Mouse (Mus musculus) forebrain, embryonic 14.5 days (tissue): Measurements from ENCODE around the gene Ccdc85a. TPM values are rescaled to one million over a fixed set of nuclear protein-coding genes. Genes with fewer than 3 reads are reported as not detected.
A peak's percentile ranks its signal among the peaks of the same experiment; 100 is the strongest.
"Not testable (repeated sequence)": the region's sequence is repeated elsewhere in the genome, so short reads cannot be mapped to it uniquely, and the experiment has no call there.

ENCODE experiments used
- ATAC-seq: fragments of 200-750 bp; cut with Nextera tagmentation; 2 replicates; pipeline ENCODE4 v1.8.0; 2017; ENCODE audit warnings: mild to moderate bottlenecking, moderate library complexity
- DNase-seq: peaks from one replicate; pipeline ENCODE4 v3.0.0-alpha.2; 2015; ENCODE audit warnings: low spot score
- H3K27ac ChIP-seq: fragments of 300-500 bp; sonication (generic); 2 replicates; pipeline ENCODE4 v1.5.1; 2014; ENCODE audit warnings: low read depth, mild to moderate bottlenecking, control low read depth, low read length, moderate library complexity
- H3K27me3 ChIP-seq: fragments of 300-500 bp; sonication (generic); replicated peaks from 2 replicates; pipeline ENCODE4 v1.6.1; 2014; ENCODE audit warnings: low read length, control low read depth, mixed read lengths; ENCODE audit not compliant: control insufficient read depth, insufficient read depth
- H3K36me3 ChIP-seq: fragments of 300-500 bp; sonication (generic); 2 replicates; pipeline ENCODE4 v1.6.1; 2014; ENCODE audit warnings: low read length, control low read depth; ENCODE audit not compliant: control insufficient read depth, insufficient read depth
- H3K4me1 ChIP-seq: fragments of 300-500 bp; sonication (generic); 2 replicates; pipeline ENCODE4 v1.6.1; 2014; ENCODE audit warnings: antibody characterized with exemption, low read length, control low read depth; ENCODE audit not compliant: control insufficient read depth, insufficient read depth
- H3K4me2 ChIP-seq: fragments of 300-500 bp; sonication (generic); 2 replicates; pipeline ENCODE4 v1.6.1; 2014; ENCODE audit warnings: mild to moderate bottlenecking, control low read depth, low read length
- H3K4me3 ChIP-seq: fragments of 300-500 bp; sonication (generic); 2 replicates; pipeline ENCODE4 v1.5.1; 2014; ENCODE audit warnings: low read depth, low read length, control low read depth
- H3K9ac ChIP-seq: fragments of 300-500 bp; sonication (generic); 2 replicates; pipeline ENCODE4 v1.6.1; 2014; ENCODE audit warnings: mild to moderate bottlenecking, low read length, control low read depth, moderate library complexity
- H3K9me3 ChIP-seq: fragments of 300-500 bp; sonication (generic); replicated peaks from 2 replicates; pipeline ENCODE4 v1.6.1; 2016; ENCODE audit warnings: low read length, control low read depth, mixed read lengths; ENCODE audit not compliant: control insufficient read depth
- WGBS: fragments of 180-500 bp; shearing (Covaris S2); extraction: QIAGEN DNeasy Blood & Tissue Kit; methylation state at CpG from one replicate; pipeline ENCODE4 v1.1.7; 2014; 5-methylcytosine and 5-hydroxymethylcytosine counted together
- polyA plus RNA-seq: library from polyadenylated mRNA; unstranded; fragments of >200 nt; fragmentation: Nextera tagmentation; extraction: Ambion mirVana; gene quantifications from 2 replicates; pipeline ENCODE4 v1.2.1, GENCODE M21; 2014

Ccdc85a gene
- polyA plus RNA-seq, 1 experiment from 2014 or later, result 7.7 TPM

GRCm38 (mm10) chr11:28375891-28376290, 208.2 kb downstream of the Ccdc85a start:
- ATAC-seq, result no peak
- no peaks in the 10 kb centered on the region for H3K9me3 ChIP-seq

GRCm38 (mm10) chr11:28374636-28375035, 209.5 kb downstream of the Ccdc85a start:
- no peaks in the 10 kb centered on the region for H3K36me3 ChIP-seq

More at GRCm38 (mm10) chr11:28375891-28376290, 208.2 kb downstream of the Ccdc85a start:
- Histone ChIP-seq H3K4me2 (no peak overlapping the region), H3K27me3 (no peaks in the 10 kb centered on the region), H3K27ac (no peak overlapping the region), H3K9ac (no peak overlapping the region), H3K36me3 (no peaks in the 10 kb centered on the region), H3K4me3 (no peak overlapping the region), H3K4me1 (no peaks in the 10 kb centered on the region)
- no peak for DNase-seq

GRCm38 (mm10) chr11:28371381-28371780, 212.7 kb downstream of the Ccdc85a start:
- not testable (repeated sequence) for ATAC-seq, H3K4me1 ChIP-seq, DNase-seq, H3K4me2 ChIP-seq, H3K9me3 ChIP-seq, H3K27ac ChIP-seq, H3K27me3 ChIP-seq, H3K9ac ChIP-seq, H3K36me3 ChIP-seq, H3K4me3 ChIP-seq
- 69% methylated on average over 5 of the region's 5 CpGs for WGBS

More at GRCm38 (mm10) chr11:28374636-28375035, 209.5 kb downstream of the Ccdc85a start:
- no peak for DNase-seq
- no peak for ATAC-seq
- Histone ChIP-seq H3K27me3 (no peaks in the 10 kb centered on the region), H3K9me3 (no peaks in the 10 kb centered on the region), H3K9ac (no peak overlapping the region), H3K4me2 (no peak overlapping the region), H3K4me1 (no peaks in the 10 kb centered on the region), H3K4me3 (no peak overlapping the region), H3K27ac (no peak overlapping the region)

GRCm38 (mm10) chr11:28365929-28366244, 218.2 kb downstream of the Ccdc85a start:
- 48% methylated on average over 2 of the region's 2 CpGs for WGBS
- H3K27ac ChIP-seq, result 0 out of 2 replicates have a peak overlapping the region, but pooled peaks have one; percentile 30

GRCm38 (mm10) chr11:28365209-28365928, 218.8 kb downstream of the Ccdc85a start:
- ATAC-seq (peak; percentile 96), DNase-seq (peak; percentile 90)
- Histone ChIP-seq H3K9me3 (no peaks in the 10 kb centered on the region), H3K9ac (peak overlapping the region; percentile 68), H3K27ac (0 out of 2 replicates have a peak overlapping the region, but pooled peaks have one; percentile 30), H3K4me1 (no peaks in the 10 kb centered on the region), H3K27me3 (no peaks in the 10 kb centered on the region), H3K36me3 (no peaks in the 10 kb centered on the region), H3K4me2 (peak overlapping the region; percentile 55), H3K4me3 (peak overlapping the region; percentile 27)
- WGBS, result 4% methylated on average over 26 of the region's 26 CpGs

More at GRCm38 (mm10) chr11:28365929-28366244, 218.2 kb downstream of the Ccdc85a start:
- ATAC-seq, result peak; percentile 58
- no peaks in the 10 kb centered on the region for H3K9me3 ChIP-seq
- no peak for DNase-seq
- H3K36me3 ChIP-seq, result no peaks in the 10 kb centered on the region
- H3K27me3 ChIP-seq, result no peaks in the 10 kb centered on the region
- peak overlapping the region; percentile 55 for H3K4me2 ChIP-seq
- peak overlapping the region; percentile 68; the same call in 1 of the 2 replicates for H3K9ac ChIP-seq
- H3K4me1 ChIP-seq, result no peaks in the 10 kb centered on the region
- peak overlapping the region; percentile 27 for H3K4me3 ChIP-seq

- Histone ChIP-seq H3K27me3 (no peaks in the 10 kb centered on the region), H3K4me2 (no peak overlapping the region), H3K9ac (no peak overlapping the region), H3K27ac (no peak overlapping the region), H3K4me3 (no peak overlapping the region), H3K4me1 (no peaks in the 10 kb centered on the region), H3K36me3 (no peaks in the 10 kb centered on the region), H3K9me3 (no peaks in the 10 kb centered on the region)
- no peak for ATAC-seq
- no peak for DNase-seq
- 93% methylated on average over 2 of the region's 2 CpGs for WGBS
Measured at GRCm38 (mm10) chr11:28343465-28343864, 240.7 kb downstream of the Ccdc85a start.

- Histone ChIP-seq H3K27me3 (no peaks in the 10 kb centered on the region), H3K4me3 (no peak overlapping the region), H3K9ac (no peak overlapping the region), H3K9me3 (no peaks in the 10 kb centered on the region), H3K27ac (no peak overlapping the region), H3K36me3 (no peaks in the 10 kb centered on the region), H3K4me2 (no peak overlapping the region), H3K4me1 (no peaks in the 10 kb centered on the region)
- WGBS, result 79% methylated on average over 5 of the region's 5 CpGs
- DNase-seq, result no peak
- ATAC-seq, result no peak
Measured at GRCm38 (mm10) chr11:28341887-28342286, 242.2 kb downstream of the Ccdc85a start.

- not testable (repeated sequence) for ATAC-seq, H3K4me3 ChIP-seq, H3K9me3 ChIP-seq, H3K4me2 ChIP-seq, H3K36me3 ChIP-seq, H3K9ac ChIP-seq, DNase-seq, H3K27ac ChIP-seq, H3K4me1 ChIP-seq, H3K27me3 ChIP-seq
- WGBS, result 95% methylated on average over 41 of the region's 45 CpGs
Measured at GRCm38 (mm10) chr11:28339224-28340150, 244.6 kb downstream of the Ccdc85a start, which contains the start of gene Gm6685. Gene Gm6685, minus strand, starts transcription at chr11:28339867.
